Mouse (Mus musculus): Measurements from ENCODE around the gene Cntn4. TPM values are rescaled to one million over a fixed set of nuclear protein-coding genes. Genes with fewer than 3 reads are reported as not detected.
"Not testable (repeated sequence)": the region's sequence is repeated elsewhere in the genome, so short reads cannot be mapped to it uniquely, and the experiment has no call there.

The Cntn4 gene
- polyA plus RNA-seq, 1 experiment from 2014 or later, result 56.3 TPM

- no peak overlapping the region for H3K27ac ChIP-seq (ENCODE audit: low read depth, low read length)
- no peaks in the 10 kb centered on the region for H3K4me1 ChIP-seq (ENCODE audit: control insufficient read depth, insufficient read depth, low read length)
- no peak overlapping the region for H3K4me2 ChIP-seq (ENCODE audit: low read depth, low read length)
- no peak overlapping the region for H3K9ac ChIP-seq (replicated peaks; ENCODE audit: low read depth, low read length)
- ATAC-seq (ENCODE audit: low read depth), result no peak
- no peaks in the 10 kb centered on the region for H3K9me3 ChIP-seq (ENCODE audit: control insufficient read depth, low read length)
- H3K36me3 ChIP-seq (ENCODE audit: control insufficient read depth, insufficient read depth, low read length), result no peaks in the 10 kb centered on the region
- whole genome bisulfite sequencing, result 70% methylated on average over 1 of the region's 1 CpGs
- no peak overlapping the region for H3K4me3 ChIP-seq (ENCODE audit: low read depth, low read length)
- no peaks in the 10 kb centered on the region for H3K27me3 ChIP-seq (ENCODE audit: control insufficient read depth, insufficient read depth, low read length)
Measured at GRCm38 (mm10) chr6:106329636-106330035, 652.2 kb downstream of the Cntn4 start.

GRCm38 (mm10) chr6:106332466-106332865, 655.0 kb downstream of the Cntn4 start:
- Histone ChIP-seq H3K27me3 (ENCODE audit: control insufficient read depth, insufficient read depth, low read length) (no peaks in the 10 kb centered on the region), H3K9ac (replicated peaks; ENCODE audit: low read depth, low read length) (no peak overlapping the region), H3K9me3 (ENCODE audit: control insufficient read depth, low read length) (no peaks in the 10 kb centered on the region), H3K27ac (ENCODE audit: low read depth, low read length) (no peak overlapping the region), H3K4me3 (ENCODE audit: low read depth, low read length) (no peak overlapping the region), H3K4me2 (ENCODE audit: low read depth, low read length) (no peak overlapping the region), H3K36me3 (ENCODE audit: control insufficient read depth, insufficient read depth, low read length) (no peaks in the 10 kb centered on the region), H3K4me1 (ENCODE audit: control insufficient read depth, insufficient read depth, low read length) (no peaks in the 10 kb centered on the region)
- ATAC-seq (ENCODE audit: low read depth), result no peak
- 85% methylated on average over 3 of the region's 3 CpGs for WGBS

GRCm38 (mm10) chr6:106332933-106333332, 655.5 kb downstream of the Cntn4 start:
- Histone ChIP-seq H3K4me2 (ENCODE audit: low read depth, low read length) (no peak overlapping the region), H3K4me1 (ENCODE audit: control insufficient read depth, insufficient read depth, low read length) (no peaks in the 10 kb centered on the region), H3K27me3 (ENCODE audit: control insufficient read depth, insufficient read depth, low read length) (no peaks in the 10 kb centered on the region), H3K9me3 (ENCODE audit: control insufficient read depth, low read length) (no peaks in the 10 kb centered on the region), H3K36me3 (ENCODE audit: control insufficient read depth, insufficient read depth, low read length) (no peaks in the 10 kb centered on the region), H3K27ac (ENCODE audit: low read depth, low read length) (no peak overlapping the region), H3K9ac (replicated peaks; ENCODE audit: low read depth, low read length) (no peak overlapping the region), H3K4me3 (ENCODE audit: low read depth, low read length) (no peak overlapping the region)
- ATAC-seq (ENCODE audit: low read depth), result no peak
- 93% methylated on average over 1 of the region's 1 CpGs for WGBS

GRCm38 (mm10) chr6:106335066-106335465, 657.6 kb downstream of the Cntn4 start:
- ATAC-seq (ENCODE audit: low read depth), result no peak
- Histone ChIP-seq H3K27me3 (ENCODE audit: control insufficient read depth, insufficient read depth, low read length) (no peaks in the 10 kb centered on the region), H3K4me3 (ENCODE audit: low read depth, low read length) (no peak overlapping the region), H3K4me2 (ENCODE audit: low read depth, low read length) (no peak overlapping the region), H3K9me3 (ENCODE audit: control insufficient read depth, low read length) (no peaks in the 10 kb centered on the region), H3K4me1 (ENCODE audit: control insufficient read depth, insufficient read depth, low read length) (no peaks in the 10 kb centered on the region), H3K36me3 (ENCODE audit: control insufficient read depth, insufficient read depth, low read length) (no peaks in the 10 kb centered on the region), H3K27ac (ENCODE audit: low read depth, low read length) (no peak overlapping the region), H3K9ac (replicated peaks; ENCODE audit: low read depth, low read length) (no peak overlapping the region)
- WGBS, result 30% methylated on average over 1 of the region's 1 CpGs

GRCm38 (mm10) chr6:106336805-106337204, 659.3 kb downstream of the Cntn4 start:
- ATAC-seq (ENCODE audit: low read depth), result no peak
- no peak overlapping the region for H3K4me2 ChIP-seq (ENCODE audit: low read depth, low read length)
- no peaks in the 10 kb centered on the region for H3K27me3 ChIP-seq (ENCODE audit: control insufficient read depth, insufficient read depth, low read length)
- H3K4me3 ChIP-seq (ENCODE audit: low read depth, low read length), result no peak overlapping the region
- no peak overlapping the region for H3K9ac ChIP-seq (replicated peaks; ENCODE audit: low read depth, low read length)
- 88% methylated on average over 3 of the region's 3 CpGs for WGBS
- no peaks in the 10 kb centered on the region for H3K36me3 ChIP-seq (ENCODE audit: control insufficient read depth, insufficient read depth, low read length)
- no peak overlapping the region for H3K27ac ChIP-seq (ENCODE audit: low read depth, low read length)
- no peaks in the 10 kb centered on the region for H3K4me1 ChIP-seq (ENCODE audit: control insufficient read depth, insufficient read depth, low read length)
- no peaks in the 10 kb centered on the region for H3K9me3 ChIP-seq (ENCODE audit: control insufficient read depth, low read length)

- no peak overlapping the region for H3K9ac ChIP-seq (replicated peaks; ENCODE audit: low read depth, low read length)
- ATAC-seq (ENCODE audit: low read depth), result no peak
- no peaks in the 10 kb centered on the region for H3K36me3 ChIP-seq (ENCODE audit: control insufficient read depth, insufficient read depth, low read length)
- no peaks in the 10 kb centered on the region for H3K9me3 ChIP-seq (ENCODE audit: control insufficient read depth, low read length)
- no peak overlapping the region for H3K27ac ChIP-seq (ENCODE audit: low read depth, low read length)
- no peaks in the 10 kb centered on the region for H3K4me1 ChIP-seq (ENCODE audit: control insufficient read depth, insufficient read depth, low read length)
- H3K4me3 ChIP-seq (ENCODE audit: low read depth, low read length), result no peak overlapping the region
- no peaks in the 10 kb centered on the region for H3K27me3 ChIP-seq (ENCODE audit: control insufficient read depth, insufficient read depth, low read length)
- H3K4me2 ChIP-seq (ENCODE audit: low read depth, low read length), result no peak overlapping the region
Measured at GRCm38 (mm10) chr6:106337829-106338228, 660.4 kb downstream of the Cntn4 start.

GRCm38 (mm10) chr6:106341114-106341513, 663.7 kb downstream of the Cntn4 start:
- H3K36me3 ChIP-seq (ENCODE audit: control insufficient read depth, insufficient read depth, low read length), result no peaks in the 10 kb centered on the region
- no peak for ATAC-seq (ENCODE audit: low read depth)

GRCm38 (mm10) chr6:106350072-106350471, 672.6 kb downstream of the Cntn4 start:
- Histone ChIP-seq H3K36me3 (ENCODE audit: control insufficient read depth, insufficient read depth, low read length) (no peaks in the 10 kb centered on the region), H3K9ac (replicated peaks; ENCODE audit: low read depth, low read length) (no peak overlapping the region), H3K27me3 (ENCODE audit: control insufficient read depth, insufficient read depth, low read length) (no peaks in the 10 kb centered on the region), H3K4me3 (ENCODE audit: low read depth, low read length) (no peak overlapping the region), H3K9me3 (ENCODE audit: control insufficient read depth, low read length) (no peaks in the 10 kb centered on the region), H3K4me2 (ENCODE audit: low read depth, low read length) (no peak overlapping the region), H3K4me1 (ENCODE audit: control insufficient read depth, insufficient read depth, low read length) (no peaks in the 10 kb centered on the region), H3K27ac (ENCODE audit: low read depth, low read length) (no peak overlapping the region)
- WGBS, result 39% methylated on average over 3 of the region's 3 CpGs
- ATAC-seq (ENCODE audit: low read depth), result no peak

More at GRCm38 (mm10) chr6:106341114-106341513, 663.7 kb downstream of the Cntn4 start:
- H3K9ac ChIP-seq (replicated peaks; ENCODE audit: low read depth, low read length), result no peak overlapping the region
- H3K4me1 ChIP-seq (ENCODE audit: control insufficient read depth, insufficient read depth, low read length), result no peaks in the 10 kb centered on the region
- H3K4me3 ChIP-seq (ENCODE audit: low read depth, low read length), result no peak overlapping the region
- no peaks in the 10 kb centered on the region for H3K27me3 ChIP-seq (ENCODE audit: control insufficient read depth, insufficient read depth, low read length)
- H3K9me3 ChIP-seq (ENCODE audit: control insufficient read depth, low read length), result no peaks in the 10 kb centered on the region
- H3K4me2 ChIP-seq (ENCODE audit: low read depth, low read length), result no peak overlapping the region
- H3K27ac ChIP-seq (ENCODE audit: low read depth, low read length), result no peak overlapping the region

GRCm38 (mm10) chr6:106351389-106351788, 673.9 kb downstream of the Cntn4 start:
- Histone ChIP-seq H3K27ac (ENCODE audit: low read depth, low read length) (no peak overlapping the region), H3K4me2 (ENCODE audit: low read depth, low read length) (no peak overlapping the region), H3K4me3 (ENCODE audit: low read depth, low read length) (no peak overlapping the region), H3K9me3 (ENCODE audit: control insufficient read depth, low read length) (no peaks in the 10 kb centered on the region), H3K36me3 (ENCODE audit: control insufficient read depth, insufficient read depth, low read length) (no peaks in the 10 kb centered on the region), H3K4me1 (ENCODE audit: control insufficient read depth, insufficient read depth, low read length) (no peaks in the 10 kb centered on the region), H3K27me3 (ENCODE audit: control insufficient read depth, insufficient read depth, low read length) (no peaks in the 10 kb centered on the region), H3K9ac (replicated peaks; ENCODE audit: low read depth, low read length) (no peak overlapping the region)
- no peak for ATAC-seq (ENCODE audit: low read depth)
- 57% methylated on average over 2 of the region's 2 CpGs for WGBS

- ATAC-seq (ENCODE audit: low read depth), result not testable (repeated sequence)
Measured at GRCm38 (mm10) chr6:106358801-106359200, 681.3 kb downstream of the Cntn4 start.

More at GRCm38 (mm10) chr6:106358801-106359200, 681.3 kb downstream of the Cntn4 start:
- H3K4me2 ChIP-seq (ENCODE audit: low read depth, low read length); H3K36me3 ChIP-seq (ENCODE audit: control insufficient read depth, insufficient read depth, low read length); H3K27me3 ChIP-seq (ENCODE audit: control insufficient read depth, insufficient read depth, low read length); H3K9ac ChIP-seq (replicated peaks; ENCODE audit: low read depth, low read length); H3K27ac ChIP-seq (ENCODE audit: low read depth, low read length); H3K4me3 ChIP-seq (ENCODE audit: low read depth, low read length); H3K4me1 ChIP-seq (ENCODE audit: control insufficient read depth, insufficient read depth, low read length); H3K9me3 ChIP-seq (ENCODE audit: control insufficient read depth, low read length): not testable (repeated sequence)
- WGBS, result 84% methylated on average over 2 of the region's 2 CpGs
